Mouse (Mus musculus) kidney, adult 2 months (tissue): ENCODE results near the gene App. TPM values are rescaled to one million over a fixed set of nuclear protein-coding genes. Genes with fewer than 3 reads are reported as not detected.

ENCODE experiments used
- DNase-seq: peaks from one replicate; pipeline ENCODE4 v3.0.0; 2021
- H3K27ac ChIP-seq: fragments of 200-500 bp; 2 replicates; pipeline ENCODE4 v1.5.1; 2012; ENCODE audit warnings: low read depth, low read length, control low read depth, inconsistent platforms; ENCODE audit not compliant: insufficient read depth
- H3K27me3 ChIP-seq: fragments of 200-500 bp; replicated peaks from 2 replicates; pipeline ENCODE4 v1.6.1; 2012; ENCODE audit warnings: mild to moderate bottlenecking, moderate library complexity, low read length, inconsistent platforms; ENCODE audit not compliant: control insufficient read depth, insufficient read depth
- H3K36me3 ChIP-seq: fragments of 200-500 bp; 2 replicates; pipeline ENCODE4 v1.6.1; 2012; ENCODE audit warnings: mild to moderate bottlenecking, moderate library complexity, low read length, inconsistent platforms; ENCODE audit not compliant: control insufficient read depth, insufficient read depth
- H3K4me1 ChIP-seq: fragments of 200-500 bp; 2 replicates; pipeline ENCODE4 v1.6.1; 2011; ENCODE audit warnings: low read length; ENCODE audit not compliant: control insufficient read depth, insufficient read depth
- H3K4me3 ChIP-seq: fragments of 200-500 bp; 2 replicates; pipeline ENCODE4 v1.5.1; 2011; ENCODE audit warnings: mild to moderate bottlenecking, low read depth, low read length, control low read depth; ENCODE audit not compliant: insufficient read depth
- CTCF ChIP-seq: fragments of 200-500 bp; conservative IDR thresholded peaks from 2 replicates; pipeline ENCODE4 v1.5.1; 2011; ENCODE audit warnings: low read depth, mild to moderate bottlenecking, control low read depth, low read length, moderate library complexity, mixed read lengths; ENCODE audit not compliant: insufficient read depth, insufficient read length
- POLR2A ChIP-seq: fragments of 200-500 bp; IDR thresholded peaks from one replicate; pipeline ENCODE4 v1.6.1; 2011; ENCODE audit warnings: low read depth, low read length, control low read depth
- WGBS: fragments of 180-500 bp; shearing (Covaris S2); methylation state at CpG from one replicate; pipeline ENCODE4 v1.1.7; 2018; 5-methylcytosine and 5-hydroxymethylcytosine counted together
- polyA plus RNA-seq: library from polyadenylated mRNA; depleted of rRNA; stranded (reverse); fragments of >200 nt; gene quantifications from 2 replicates; pipeline ENCODE4 v1.2.3, GENCODE M21; 2012

App gene
- polyA plus RNA-seq, 1 experiment: 587 TPM

DNA sequence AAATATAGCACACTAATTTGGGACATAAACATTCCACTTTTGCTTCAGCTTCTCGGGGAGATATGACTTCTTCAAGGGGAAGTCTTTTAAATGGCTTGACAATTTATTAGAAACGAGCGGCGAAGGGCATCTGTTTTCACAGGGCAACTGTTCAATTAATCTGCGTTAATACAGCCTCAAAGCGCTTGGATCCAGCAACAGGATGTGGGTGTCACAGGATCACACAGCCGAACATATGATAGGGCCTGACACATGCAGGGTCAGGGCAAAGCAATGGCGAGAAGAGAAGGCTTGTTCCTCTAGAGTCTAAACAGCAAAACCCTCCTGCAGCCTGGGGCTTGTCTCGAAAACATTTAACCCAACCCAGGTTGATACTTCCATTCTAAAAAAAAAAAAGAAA, 22.7 kb downstream of the App start:
- Histone ChIP-seq H3K36me3 (no peaks in the 10 kb centered on the region), H3K4me1 (peaks cover 50% of the 10 kb centered on the region), H3K4me3 (no peak overlapping the region), H3K27ac (peak overlapping the region; percentile 79), H3K27me3 (no peaks in the 10 kb centered on the region)
- peak; percentile 48 for DNase-seq
- WGBS: 27% methylated on average over 9 of the region's 9 CpGs
- TF ChIP-seq POLR2A (no peak), CTCF (no peak)

DNA sequence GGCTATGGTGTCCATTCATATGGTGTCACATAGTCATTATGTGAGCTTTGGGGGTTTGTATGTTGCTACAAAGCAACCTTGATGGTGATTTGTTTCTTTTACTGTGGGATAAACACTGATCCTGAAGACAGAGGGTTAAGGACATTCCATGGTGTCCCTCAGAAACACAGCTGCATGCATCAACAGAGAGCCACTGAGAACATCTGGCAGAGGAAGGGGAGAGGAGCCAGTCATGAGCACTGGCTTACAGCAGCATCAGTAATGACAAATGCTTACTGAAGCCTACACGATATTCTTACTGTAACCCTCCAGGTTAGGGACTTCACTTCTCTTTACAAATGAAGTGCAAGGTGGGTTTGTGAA, 24.1 kb downstream of the App start:
- Histone ChIP-seq H3K4me3 (no peak overlapping the region), H3K27ac (peak overlapping the region; percentile 71), H3K4me1 (peaks cover 49% of the 10 kb centered on the region), H3K36me3 (no peaks in the 10 kb centered on the region), H3K27me3 (no peaks in the 10 kb centered on the region)
- DNase-seq: no peak
- WGBS: 43% methylated on average over 1 of the region's 1 CpGs
- no peak for TF ChIP-seq POLR2A
- no peak for TF ChIP-seq CTCF

DNA sequence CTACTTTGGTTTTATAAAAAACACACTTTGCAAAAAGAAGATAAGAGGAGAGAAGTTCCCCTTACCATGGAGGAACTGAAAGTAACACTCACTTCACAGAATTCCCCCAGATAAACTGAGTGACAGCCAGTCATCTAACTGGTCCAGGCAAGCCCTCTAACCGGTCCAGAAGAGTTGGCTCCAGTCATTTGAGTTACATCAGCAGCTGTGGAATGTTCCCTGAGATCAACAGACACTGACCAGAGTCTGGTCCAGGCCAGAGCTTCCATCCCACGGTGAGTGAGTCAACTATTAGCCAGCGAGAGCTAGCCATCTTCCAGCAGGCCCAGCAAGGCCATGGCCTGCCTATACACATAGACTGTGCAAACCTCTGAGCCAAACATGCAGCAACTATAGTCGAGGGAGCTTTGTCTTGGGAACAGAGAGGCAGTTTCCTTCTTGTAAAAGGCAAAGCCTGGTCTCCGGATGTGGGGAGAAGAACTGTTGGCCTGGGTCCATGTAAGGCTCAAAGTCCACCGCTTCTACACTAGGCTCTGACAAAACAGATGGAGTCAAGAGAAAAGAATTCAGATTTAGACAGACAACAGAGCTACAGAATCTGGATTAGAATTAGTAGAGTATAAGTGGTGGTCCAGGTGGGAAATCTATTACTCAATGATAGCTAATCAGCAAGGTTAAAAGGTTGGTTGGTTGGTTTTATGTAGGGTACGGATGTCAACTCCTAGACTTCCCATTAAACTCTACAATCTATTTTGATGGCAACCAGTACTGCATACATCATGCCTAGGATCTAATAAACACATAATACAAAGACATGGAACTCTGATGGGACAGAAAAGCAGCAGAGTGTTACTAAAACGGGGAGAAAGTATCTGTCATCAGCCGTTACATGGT, 24.7 kb downstream of the App start:
- Histone ChIP-seq H3K27ac (peak overlapping the region; percentile 71), H3K4me3 (no peak overlapping the region), H3K27me3 (no peaks in the 10 kb centered on the region), H3K36me3 (no peaks in the 10 kb centered on the region), H3K4me1 (peaks cover 53% of the 10 kb centered on the region)
- 32% methylated on average over 9 of the region's 9 CpGs for WGBS
- DNase-seq: peak; percentile 93
- TF ChIP-seq POLR2A: no peak
- no peak for TF ChIP-seq CTCF

DNA sequence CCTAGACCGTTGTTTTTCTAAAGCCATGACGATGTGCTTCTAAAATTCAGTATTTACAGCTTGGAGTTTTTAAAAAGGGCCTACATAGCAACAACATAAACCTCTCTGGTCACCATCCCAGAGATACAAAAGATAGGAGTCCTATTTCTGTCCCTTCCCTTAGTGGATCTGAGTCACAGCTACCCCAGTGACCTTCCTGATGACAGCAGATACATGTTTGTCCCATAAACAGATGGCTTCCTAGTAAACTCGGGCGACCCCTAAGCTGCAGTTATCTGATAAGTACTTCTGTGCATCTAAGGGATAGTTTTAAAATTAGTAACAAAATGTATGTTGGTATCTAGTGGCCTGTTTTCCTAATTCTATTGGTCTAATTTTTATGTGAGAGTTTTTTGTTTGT, 26.1 kb downstream of the App start:
- WGBS: 36% methylated on average over 4 of the region's 4 CpGs
- Histone ChIP-seq H3K27ac (peak overlapping the region; percentile 62), H3K27me3 (no peaks in the 10 kb centered on the region), H3K4me1 (peaks cover 45% of the 10 kb centered on the region), H3K36me3 (no peaks in the 10 kb centered on the region), H3K4me3 (no peak overlapping the region)
- peak; percentile 50 for DNase-seq
- TF ChIP-seq POLR2A: no peak
- TF ChIP-seq CTCF: no peak

DNA sequence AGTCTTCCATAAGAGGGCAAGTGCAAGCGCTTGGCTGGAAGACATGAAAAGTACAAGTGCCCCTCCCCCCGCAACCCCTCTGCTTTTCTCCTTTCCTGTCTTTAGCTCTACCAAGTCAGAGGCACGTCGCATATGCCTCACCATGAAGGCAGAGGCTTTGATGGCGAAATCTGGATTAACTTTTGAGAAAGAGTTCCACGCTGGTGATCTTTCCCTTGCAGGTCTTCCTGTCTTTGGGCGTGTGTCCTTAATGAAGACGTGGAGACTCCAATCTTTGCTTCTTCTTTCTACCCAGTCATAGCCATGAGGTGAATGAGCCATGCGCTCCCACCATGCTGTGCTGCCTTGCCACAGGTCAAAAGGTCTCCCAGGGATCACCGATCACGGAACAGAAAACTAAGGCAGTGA, 27.8 kb downstream of the App start:
- Histone ChIP-seq H3K4me3 (no peak overlapping the region), H3K27ac (peak overlapping the region; percentile 10), H3K27me3 (no peaks in the 10 kb centered on the region), H3K4me1 (peaks cover 34% of the 10 kb centered on the region), H3K36me3 (no peaks in the 10 kb centered on the region)
- peak; percentile 49 for DNase-seq
- WGBS: 83% methylated on average over 11 of the region's 11 CpGs
- TF ChIP-seq POLR2A: no peak
- TF ChIP-seq CTCF: no peak

DNA sequence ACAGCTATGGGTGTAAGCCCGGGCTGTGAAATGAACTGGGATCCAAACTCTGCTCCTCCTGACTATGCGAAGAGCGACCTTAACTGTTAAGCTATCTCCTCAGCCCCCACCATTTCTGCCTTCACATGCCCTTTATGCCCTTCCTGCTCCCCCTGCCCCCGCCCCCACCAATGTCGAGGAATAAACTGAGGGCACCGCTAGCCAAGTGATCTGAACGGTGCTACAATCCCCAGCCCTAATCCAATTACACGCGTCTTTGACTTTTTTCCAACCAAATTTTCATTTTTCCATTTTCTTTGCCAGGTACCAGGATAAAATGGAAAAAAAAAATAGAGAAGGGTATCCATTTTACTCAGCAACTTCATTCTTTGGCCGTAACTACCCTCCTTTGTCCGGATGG, 28.2 kb downstream of the App start:
- Histone ChIP-seq H3K36me3 (no peaks in the 10 kb centered on the region), H3K4me3 (no peak overlapping the region), H3K27ac (peak overlapping the region; percentile 10), H3K27me3 (no peaks in the 10 kb centered on the region), H3K4me1 (peaks cover 33% of the 10 kb centered on the region)
- no peak for DNase-seq
- WGBS: 81% methylated on average over 11 of the region's 11 CpGs
- TF ChIP-seq CTCF: no peak
- TF ChIP-seq POLR2A: no peak

DNA sequence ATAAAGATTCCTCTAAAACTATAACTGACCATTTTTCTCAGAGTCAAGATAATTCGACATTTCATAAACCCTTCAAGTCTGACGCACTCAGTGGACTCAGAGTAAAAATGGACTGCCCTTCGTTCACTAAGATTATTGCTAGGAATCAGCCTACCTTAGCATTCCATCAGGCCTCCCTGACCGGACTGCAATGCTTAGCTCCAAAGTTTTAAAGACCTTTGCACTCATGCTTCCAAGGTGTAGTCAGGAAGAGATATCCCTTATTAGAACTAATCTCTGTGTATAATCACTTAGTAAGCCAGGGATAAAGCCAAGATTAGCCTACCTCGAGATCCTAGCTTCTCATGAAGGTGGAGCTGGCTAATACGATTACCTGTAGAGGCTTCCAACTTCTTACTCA, 29.2 kb downstream of the App start:
- no peak for TF ChIP-seq CTCF
- TF ChIP-seq POLR2A: no peak
- Histone ChIP-seq H3K27ac (peak overlapping the region; percentile 27), H3K4me1 (peaks cover 36% of the 10 kb centered on the region), H3K27me3 (no peaks in the 10 kb centered on the region), H3K36me3 (no peaks in the 10 kb centered on the region), H3K4me3 (no peak overlapping the region)
- WGBS: 47% methylated on average over 6 of the region's 6 CpGs
- peak; percentile 78 for DNase-seq

DNA sequence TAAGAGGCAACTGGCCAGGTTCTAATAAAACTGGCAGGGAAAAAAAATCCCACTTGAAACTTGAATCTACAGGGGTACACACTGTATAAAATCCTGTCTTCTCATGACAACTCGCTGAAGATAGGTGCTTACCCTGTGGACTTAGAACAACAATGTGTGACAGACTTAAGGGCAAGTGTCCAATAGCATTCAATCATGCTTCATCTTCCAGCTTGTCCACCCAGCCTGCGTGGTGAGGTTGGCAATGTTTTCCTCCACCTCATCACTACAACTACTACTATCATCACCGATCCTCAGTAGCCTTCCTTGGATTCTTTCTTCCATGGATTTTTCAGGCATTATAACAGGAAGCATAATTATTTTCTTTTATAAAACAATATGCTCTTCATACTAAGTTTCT, 29.7 kb downstream of the App start:
- no peaks in the 10 kb centered on the region for H3K27me3 ChIP-seq
- H3K36me3 ChIP-seq: no peaks in the 10 kb centered on the region
- H3K4me3 ChIP-seq: no peak overlapping the region
- DNase-seq: peak; percentile 56
- peak overlapping the region; percentile 27 for H3K27ac ChIP-seq
- no peak for TF ChIP-seq POLR2A
- TF ChIP-seq CTCF: no peak
- 26% methylated on average over 3 of the region's 3 CpGs for whole genome bisulfite sequencing
- H3K4me1 ChIP-seq: peaks cover 37% of the 10 kb centered on the region
